Mouse (Mus musculus): Measurements from ENCODE around the gene Trappc12. TPM values are rescaled to one million over a fixed set of nuclear protein-coding genes. Genes with fewer than 3 reads are reported as not detected.

Gene Trappc12
- polyA plus RNA-seq, 1 experiment from 2014 or later = 38.4 TPM

GRCm38 (mm10) chr12:28705204-28705603 is 45.1 kb downstream of the Trappc12 start:
- Histone ChIP-seq H3K27me3 (ENCODE audit: control insufficient read depth, insufficient read depth, low read length) (no peaks in the 10 kb centered on the region), H3K9ac (replicated peaks; ENCODE audit: low read length) (no peak overlapping the region), H3K27ac (replicated peaks; ENCODE audit: low read depth, low read length) (no peak overlapping the region), H3K4me3 (ENCODE audit: low read depth, low read length) (no peak overlapping the region), H3K9me3 (replicated peaks; ENCODE audit: control insufficient read depth, low read length) (no peaks in the 10 kb centered on the region), H3K36me3 (replicated peaks; ENCODE audit: control insufficient read depth, insufficient read depth, low read depth, low read length) (no peaks in the 10 kb centered on the region; the same call in 1 of the 2 replicates), H3K4me1 (ENCODE audit: control insufficient read depth, insufficient read depth, low read length) (no peaks in the 10 kb centered on the region; the same call in 1 of the 2 replicates), H3K4me2 (ENCODE audit: low read depth, low read length) (no peak overlapping the region)
- ATAC-seq (replicated peaks; ENCODE audit: insufficient number of reproducible peaks, low FRiP score, low TSS enrichment, low read depth) (no peak), DNase-seq (ENCODE audit: low spot score) (no peak)
- WGBS = 82% methylated on average over 6 of the region's 6 CpGs

GRCm38 (mm10) chr12:28704381-28704780 is 45.9 kb downstream of the Trappc12 start:
- no peak for ATAC-seq (replicated peaks; ENCODE audit: insufficient number of reproducible peaks, low FRiP score, low TSS enrichment, low read depth)
- WGBS = 1% methylated on average over 12 of the region's 12 CpGs
- Histone ChIP-seq H3K27ac (replicated peaks; ENCODE audit: low read depth, low read length) (no peak overlapping the region), H3K4me2 (ENCODE audit: low read depth, low read length) (no peak overlapping the region), H3K9ac (replicated peaks; ENCODE audit: low read length) (peak overlapping the region; percentile 2; the same call in 1 of the 2 replicates), H3K36me3 (replicated peaks; ENCODE audit: control insufficient read depth, insufficient read depth, low read depth, low read length) (no peaks in the 10 kb centered on the region), H3K27me3 (ENCODE audit: control insufficient read depth, insufficient read depth, low read length) (no peaks in the 10 kb centered on the region), H3K4me1 (ENCODE audit: control insufficient read depth, insufficient read depth, low read length) (no peaks in the 10 kb centered on the region; the same call in 1 of the 2 replicates), H3K4me3 (ENCODE audit: low read depth, low read length) (no peak overlapping the region), H3K9me3 (replicated peaks; ENCODE audit: control insufficient read depth, low read length) (no peaks in the 10 kb centered on the region)
- DNase-seq (ENCODE audit: low spot score) = peak; percentile 9

GRCm38 (mm10) chr12:28701302-28701701 is 49.0 kb downstream of the Trappc12 start:
- H3K4me1 ChIP-seq (ENCODE audit: control insufficient read depth, insufficient read depth, low read length) = no peaks in the 10 kb centered on the region; the same call in 1 of the 2 replicates
- WGBS = 87% methylated on average over 11 of the region's 11 CpGs
- no peak overlapping the region for H3K4me3 ChIP-seq (ENCODE audit: low read depth, low read length)
- DNase-seq (ENCODE audit: low spot score) (no peak), ATAC-seq (replicated peaks; ENCODE audit: insufficient number of reproducible peaks, low FRiP score, low TSS enrichment, low read depth) (no peak)
- H3K27me3 ChIP-seq (ENCODE audit: control insufficient read depth, insufficient read depth, low read length) = no peaks in the 10 kb centered on the region
- no peaks in the 10 kb centered on the region for H3K36me3 ChIP-seq (replicated peaks; ENCODE audit: control insufficient read depth, insufficient read depth, low read depth, low read length)
- no peak overlapping the region for H3K9ac ChIP-seq (replicated peaks; ENCODE audit: low read length)
- no peak overlapping the region for H3K27ac ChIP-seq (replicated peaks; ENCODE audit: low read depth, low read length)
- no peaks in the 10 kb centered on the region for H3K9me3 ChIP-seq (replicated peaks; ENCODE audit: control insufficient read depth, low read length)
- H3K4me2 ChIP-seq (ENCODE audit: low read depth, low read length) = no peak overlapping the region

- no peak overlapping the region for H3K4me2 ChIP-seq (ENCODE audit: low read depth, low read length)
- WGBS = 86% methylated on average over 19 of the region's 19 CpGs
- H3K4me1 ChIP-seq (ENCODE audit: control insufficient read depth, insufficient read depth, low read length) = no peaks in the 10 kb centered on the region; the same call in 1 of the 2 replicates
- DNase-seq (ENCODE audit: low spot score) = no peak
- H3K9ac ChIP-seq (replicated peaks; ENCODE audit: low read length) = no peak overlapping the region
- no peak; the same call in 1 of the 2 replicates for ATAC-seq (replicated peaks; ENCODE audit: insufficient number of reproducible peaks, low FRiP score, low TSS enrichment, low read depth)
- H3K9me3 ChIP-seq (replicated peaks; ENCODE audit: control insufficient read depth, low read length) = no peaks in the 10 kb centered on the region
- H3K27ac ChIP-seq (replicated peaks; ENCODE audit: low read depth, low read length) = no peak overlapping the region
- no peak overlapping the region for H3K4me3 ChIP-seq (ENCODE audit: low read depth, low read length)
- no peaks in the 10 kb centered on the region for H3K27me3 ChIP-seq (ENCODE audit: control insufficient read depth, insufficient read depth, low read length)
- no peaks in the 10 kb centered on the region for H3K36me3 ChIP-seq (replicated peaks; ENCODE audit: control insufficient read depth, insufficient read depth, low read depth, low read length)
Measured at GRCm38 (mm10) chr12:28700561-28701025, 49.7 kb downstream of the Trappc12 start.

GRCm38 (mm10) chr12:28700101-28700511 is 50.2 kb downstream of the Trappc12 start:
- Histone ChIP-seq H3K9ac (replicated peaks; ENCODE audit: low read length) (peak overlapping the region; percentile 43), H3K27me3 (ENCODE audit: control insufficient read depth, insufficient read depth, low read length) (no peaks in the 10 kb centered on the region), H3K36me3 (replicated peaks; ENCODE audit: control insufficient read depth, insufficient read depth, low read depth, low read length) (no peaks in the 10 kb centered on the region), H3K27ac (replicated peaks; ENCODE audit: low read depth, low read length) (no peak overlapping the region; the same call in 1 of the 2 replicates), H3K4me1 (ENCODE audit: control insufficient read depth, insufficient read depth, low read length) (no peaks in the 10 kb centered on the region; the same call in 1 of the 2 replicates), H3K4me3 (ENCODE audit: low read depth, low read length) (no peak overlapping the region), H3K9me3 (replicated peaks; ENCODE audit: control insufficient read depth, low read length) (no peaks in the 10 kb centered on the region), H3K4me2 (ENCODE audit: low read depth, low read length) (no peak overlapping the region)
- ATAC-seq (replicated peaks; ENCODE audit: insufficient number of reproducible peaks, low FRiP score, low TSS enrichment, low read depth) (no peak), DNase-seq (ENCODE audit: low spot score) (peak; percentile 10)
- 41% methylated on average over 3 of the region's 3 CpGs for WGBS

- no peak overlapping the region for H3K9ac ChIP-seq (replicated peaks; ENCODE audit: low read length)
- H3K4me2 ChIP-seq (ENCODE audit: low read depth, low read length) = no peak overlapping the region
- ATAC-seq (replicated peaks; ENCODE audit: insufficient number of reproducible peaks, low FRiP score, low TSS enrichment, low read depth) (no peak), DNase-seq (ENCODE audit: low spot score) (peak; percentile 81)
- H3K36me3 ChIP-seq (replicated peaks; ENCODE audit: control insufficient read depth, insufficient read depth, low read depth, low read length) = no peaks in the 10 kb centered on the region
- no peak overlapping the region for H3K4me3 ChIP-seq (ENCODE audit: low read depth, low read length)
- no peaks in the 10 kb centered on the region for H3K27me3 ChIP-seq (ENCODE audit: control insufficient read depth, insufficient read depth, low read length)
- H3K4me1 ChIP-seq (ENCODE audit: control insufficient read depth, insufficient read depth, low read length) = no peaks in the 10 kb centered on the region; the same call in 1 of the 2 replicates
- no peak overlapping the region for H3K27ac ChIP-seq (replicated peaks; ENCODE audit: low read depth, low read length)
- 11% methylated on average over 6 of the region's 6 CpGs for WGBS
- H3K9me3 ChIP-seq (replicated peaks; ENCODE audit: control insufficient read depth, low read length) = no peaks in the 10 kb centered on the region
Measured at GRCm38 (mm10) chr12:28699656-28700055, 50.6 kb downstream of the Trappc12 start.

- Histone ChIP-seq H3K9ac (replicated peaks; ENCODE audit: low read length) (no peak overlapping the region), H3K9me3 (replicated peaks; ENCODE audit: control insufficient read depth, low read length) (no peaks in the 10 kb centered on the region), H3K36me3 (replicated peaks; ENCODE audit: control insufficient read depth, insufficient read depth, low read depth, low read length) (no peaks in the 10 kb centered on the region), H3K4me2 (ENCODE audit: low read depth, low read length) (no peak overlapping the region), H3K27ac (replicated peaks; ENCODE audit: low read depth, low read length) (no peak overlapping the region), H3K27me3 (ENCODE audit: control insufficient read depth, insufficient read depth, low read length) (no peaks in the 10 kb centered on the region), H3K4me1 (ENCODE audit: control insufficient read depth, insufficient read depth, low read length) (no peaks in the 10 kb centered on the region; the same call in 1 of the 2 replicates), H3K4me3 (ENCODE audit: low read depth, low read length) (no peak overlapping the region)
- WGBS = 67% methylated on average over 5 of the region's 5 CpGs
- ATAC-seq (replicated peaks; ENCODE audit: insufficient number of reproducible peaks, low FRiP score, low TSS enrichment, low read depth) (no peak), DNase-seq (ENCODE audit: low spot score) (no peak)
Measured at GRCm38 (mm10) chr12:28699086-28699485, 51.2 kb downstream of the Trappc12 start.

- no peak overlapping the region for H3K9ac ChIP-seq (replicated peaks; ENCODE audit: low read length)
- no peaks in the 10 kb centered on the region for H3K9me3 ChIP-seq (replicated peaks; ENCODE audit: control insufficient read depth, low read length)
- no peak overlapping the region for H3K4me3 ChIP-seq (ENCODE audit: low read depth, low read length)
- 78% methylated on average over 14 of the region's 14 CpGs for WGBS
- no peaks in the 10 kb centered on the region for H3K27me3 ChIP-seq (ENCODE audit: control insufficient read depth, insufficient read depth, low read length)
- H3K4me1 ChIP-seq (ENCODE audit: control insufficient read depth, insufficient read depth, low read length) = no peaks in the 10 kb centered on the region; the same call in 1 of the 2 replicates
- H3K27ac ChIP-seq (replicated peaks; ENCODE audit: low read depth, low read length) = no peak overlapping the region
- H3K4me2 ChIP-seq (ENCODE audit: low read depth, low read length) = no peak overlapping the region
- ATAC-seq (replicated peaks; ENCODE audit: insufficient number of reproducible peaks, low FRiP score, low TSS enrichment, low read depth) (no peak; the same call in 1 of the 2 replicates), DNase-seq (ENCODE audit: low spot score) (no peak)
- H3K36me3 ChIP-seq (replicated peaks; ENCODE audit: control insufficient read depth, insufficient read depth, low read depth, low read length) = no peaks in the 10 kb centered on the region
Measured at GRCm38 (mm10) chr12:28697821-28698595, 52.3 kb downstream of the Trappc12 start.

Data from embryonic facial prominence, embryonic 11.5 days (tissue).